Mouse (Mus musculus) ES-E14 (cell line): Measurements from ENCODE around the gene Qrfp.

Experiments
- CHD2 ChIP-seq: IDR thresholded peaks from 2 replicates; pipeline ENCODE4 v1.6.1; 2014; ENCODE audit warnings: mild to moderate bottlenecking, low read depth, low read length, inconsistent platforms
- MAFK ChIP-seq: IDR thresholded peaks from 2 replicates; pipeline ENCODE4 v1.6.1; 2014; ENCODE audit warnings: mild to moderate bottlenecking, low read depth, low read length, inconsistent platforms; ENCODE audit not compliant: insufficient read depth
- ZC3H11A ChIP-seq: IDR thresholded peaks from 2 replicates; pipeline ENCODE4 v1.6.1; 2012; ENCODE audit warnings: low read depth, mild to moderate bottlenecking, inconsistent platforms, low read length, borderline replicate concordance
- ZNF384 ChIP-seq: IDR thresholded peaks from 2 replicates; pipeline ENCODE4 v1.6.1; 2012; ENCODE audit warnings: low read depth, low read length, inconsistent platforms

- TF ChIP-seq MAFK (no peak), CHD2 (no peak), ZC3H11A (no peak), ZNF384 (no peak)
These were observed 42.6 kb downstream of the Qrfp start for GRCm38 (mm10) chr2:31767815-31768214.
